Mouse (Mus musculus): ENCODE data around the gene Ppm1l.

- TF ChIP-seq ZNF384 (IDR thresholded peaks at IDR 0.05; ENCODE audit: low read depth, low read length), result no peak
- TF ChIP-seq POLR2A (IDR thresholded peaks at IDR 0.05; ENCODE audit: control insufficient read depth in 1 of 2, insufficient read depth in 1 of 2, low read depth in 1 of 2, low read length in 2 of 2, poor library complexity in 1 of 2), result no peak
- TF ChIP-seq CTCF (IDR thresholded peaks at IDR 0.05 in 2 of 3, conservative IDR thresholded peaks at IDR 0.05 in 1 of 3; ENCODE audit: control insufficient read depth in 1 of 3, insufficient read depth in 1 of 3, low read depth in 2 of 3, low read length in 3 of 3, poor library complexity in 1 of 3, severe bottlenecking in 1 of 3), result no peak
- no peak for TF ChIP-seq CHD2 (IDR thresholded peaks at IDR 0.05; ENCODE audit: low read length)
- TF ChIP-seq MEF2A (IDR thresholded peaks at IDR 0.05; ENCODE audit: extremely low read depth, insufficient replicate concordance, low read depth, low read length, poor library complexity, severe bottlenecking), result no peak
- no peak for TF ChIP-seq MAFK (IDR thresholded peaks at IDR 0.05; ENCODE audit: borderline replicate concordance, low read depth, low read length)
- TF ChIP-seq HCFC1 (IDR thresholded peaks at IDR 0.05; ENCODE audit: low read depth, low read length), result no peak
- TF ChIP-seq JUND (IDR thresholded peaks at IDR 0.05; ENCODE audit: low read depth, low read length), result no peak
- no peak for TF ChIP-seq USF1 (IDR thresholded peaks at IDR 0.05; ENCODE audit: low read depth, low read length)
- TF ChIP-seq EP300 (IDR thresholded peaks at IDR 0.05; ENCODE audit: low read depth in 1 of 2, low read length in 2 of 2), result no peak
- TF ChIP-seq GATA1 (IDR thresholded peaks at IDR 0.05; ENCODE audit: low read depth, low read length), result no peak
- no peak for TF ChIP-seq RAD21 (IDR thresholded peaks at IDR 0.05; ENCODE audit: low read depth, low read length)
- no peak for TF ChIP-seq MAX (IDR thresholded peaks at IDR 0.05; ENCODE audit: low read length)
Measured at GRCm38 (mm10) chr3:69487471-69487870, 170.8 kb downstream of the Ppm1l start.
